Mouse (Mus musculus): ENCODE measurements at regions not wholly inside any gene's neighbourhood (a gene's known extent, or its start where the extent isn't known, plus 50 kb on each side); places are given as distances from the start of the nearest gene placed in this dataset.

GRCm38 (mm10) chr9:40611626-40612025 is 58.8 kb upstream of the Gm21915 start:
- no peaks in the 10 kb centered on the region for H3K36me3 ChIP-seq (ENCODE audit: control insufficient read depth, insufficient read depth, low read length)
- H3K4me3 ChIP-seq (ENCODE audit: low read depth, low read length) = no peak overlapping the region
- H3K27me3 ChIP-seq (replicated peaks; ENCODE audit: control insufficient read depth, insufficient read depth, low read length) = no peaks in the 10 kb centered on the region
- H3K4me2 ChIP-seq (ENCODE audit: low read length) = no peak overlapping the region
- no peak overlapping the region for H3K27ac ChIP-seq (ENCODE audit: low read depth)
- 0 out of 2 replicates have a peak, but pooled peaks cover 4% of the 10 kb centered on the region for H3K9me3 ChIP-seq (ENCODE audit: control insufficient read depth, low read length)
- WGBS = 73% methylated on average over 3 of the region's 3 CpGs
- ATAC-seq (replicated peaks; ENCODE audit: low FRiP score, low TSS enrichment, low read depth) = no peak
- H3K9ac ChIP-seq (ENCODE audit: low read length) = no peak overlapping the region
- DNase-seq (ENCODE audit: low spot score) = no peak
- H3K4me1 ChIP-seq (replicated peaks; ENCODE audit: control insufficient read depth, insufficient read depth, low read length) = peaks cover 1% of the 10 kb centered on the region; the same call in 1 of the 2 replicates

- Histone ChIP-seq H3K36me3 (ENCODE audit: control insufficient read depth, insufficient read depth, low read length) (no peaks in the 10 kb centered on the region), H3K4me2 (ENCODE audit: low read length) (no peak overlapping the region), H3K4me3 (ENCODE audit: low read depth, low read length) (no peak overlapping the region), H3K27me3 (replicated peaks; ENCODE audit: control insufficient read depth, insufficient read depth, low read length) (no peaks in the 10 kb centered on the region), H3K9me3 (ENCODE audit: control insufficient read depth, low read length) (0 out of 2 replicates have a peak, but pooled peaks cover 4% of the 10 kb centered on the region), H3K9ac (ENCODE audit: low read length) (no peak overlapping the region), H3K27ac (ENCODE audit: low read depth) (no peak overlapping the region), H3K4me1 (replicated peaks; ENCODE audit: control insufficient read depth, insufficient read depth, low read length) (no peaks in the 10 kb centered on the region)
- 88% methylated on average over 14 of the region's 14 CpGs for WGBS
- no peak for ATAC-seq (replicated peaks; ENCODE audit: low FRiP score, low TSS enrichment, low read depth)
- no peak for DNase-seq (ENCODE audit: low spot score)
Measured at GRCm38 (mm10) chr9:40608596-40608995, 61.8 kb upstream of the Gm21915 start.

GRCm38 (mm10) chr9:40607941-40608340 is 62.5 kb upstream of the Gm21915 start:
- H3K36me3 ChIP-seq (ENCODE audit: control insufficient read depth, insufficient read depth, low read length) = no peaks in the 10 kb centered on the region
- 91% methylated on average over 18 of the region's 18 CpGs for WGBS
- DNase-seq (ENCODE audit: low spot score) (no peak), ATAC-seq (replicated peaks; ENCODE audit: low FRiP score, low TSS enrichment, low read depth) (no peak)
- no peak overlapping the region for H3K9ac ChIP-seq (ENCODE audit: low read length)
- no peaks in the 10 kb centered on the region for H3K4me1 ChIP-seq (replicated peaks; ENCODE audit: control insufficient read depth, insufficient read depth, low read length)
- H3K9me3 ChIP-seq (ENCODE audit: control insufficient read depth, low read length) = 0 out of 2 replicates have a peak, but pooled peaks cover 4% of the 10 kb centered on the region
- no peaks in the 10 kb centered on the region for H3K27me3 ChIP-seq (replicated peaks; ENCODE audit: control insufficient read depth, insufficient read depth, low read length)
- H3K4me3 ChIP-seq (ENCODE audit: low read depth, low read length) = no peak overlapping the region
- no peak overlapping the region for H3K4me2 ChIP-seq (ENCODE audit: low read length)
- H3K27ac ChIP-seq (ENCODE audit: low read depth) = no peak overlapping the region

- DNase-seq (ENCODE audit: low spot score) = no peak
- H3K9me3 ChIP-seq (ENCODE audit: control insufficient read depth, low read length) = no peaks in the 10 kb centered on the region
- H3K4me1 ChIP-seq (replicated peaks; ENCODE audit: control insufficient read depth, insufficient read depth, low read length) = no peaks in the 10 kb centered on the region
- 63% methylated on average over 1 of the region's 1 CpGs for WGBS
- H3K4me2 ChIP-seq (ENCODE audit: low read length) = no peak overlapping the region
- H3K36me3 ChIP-seq (ENCODE audit: control insufficient read depth, insufficient read depth, low read length) = no peaks in the 10 kb centered on the region
- H3K9ac ChIP-seq (ENCODE audit: low read length) = no peak overlapping the region
- H3K4me3 ChIP-seq (ENCODE audit: low read depth, low read length) = no peak overlapping the region
- H3K27me3 ChIP-seq (replicated peaks; ENCODE audit: control insufficient read depth, insufficient read depth, low read length) = no peaks in the 10 kb centered on the region
- no peak for ATAC-seq (replicated peaks; ENCODE audit: low FRiP score, low TSS enrichment, low read depth)
- H3K27ac ChIP-seq (ENCODE audit: low read depth) = no peak overlapping the region
Measured at GRCm38 (mm10) chr9:40603521-40603920, 66.9 kb upstream of the Gm21915 start.

GRCm38 (mm10) chr9:40598431-40598831 is 67.2 kb upstream of the Gramd1b start:
- Histone ChIP-seq H3K4me2 (ENCODE audit: low read length) (no peak overlapping the region), H3K9ac (ENCODE audit: low read length) (no peak overlapping the region), H3K27ac (ENCODE audit: low read depth) (no peak overlapping the region), H3K9me3 (ENCODE audit: control insufficient read depth, low read length) (no peaks in the 10 kb centered on the region), H3K27me3 (replicated peaks; ENCODE audit: control insufficient read depth, insufficient read depth, low read length) (no peaks in the 10 kb centered on the region), H3K36me3 (ENCODE audit: control insufficient read depth, insufficient read depth, low read length) (no peaks in the 10 kb centered on the region), H3K4me3 (ENCODE audit: low read depth, low read length) (no peak overlapping the region), H3K4me1 (replicated peaks; ENCODE audit: control insufficient read depth, insufficient read depth, low read length) (no peaks in the 10 kb centered on the region)
- no peak for DNase-seq (ENCODE audit: low spot score)
- WGBS = 73% methylated on average over 7 of the region's 7 CpGs
- no peak for ATAC-seq (replicated peaks; ENCODE audit: low FRiP score, low TSS enrichment, low read depth)

GRCm38 (mm10) chr9:40587421-40587820 is 56.2 kb upstream of the Gramd1b start:
- WGBS = 93% methylated on average over 2 of the region's 2 CpGs
- DNase-seq (ENCODE audit: low spot score) (no peak), ATAC-seq (replicated peaks; ENCODE audit: low FRiP score, low TSS enrichment, low read depth) (no peak)
- H3K4me2 ChIP-seq (ENCODE audit: low read length) = no peak overlapping the region
- no peaks in the 10 kb centered on the region for H3K36me3 ChIP-seq (ENCODE audit: control insufficient read depth, insufficient read depth, low read length)
- no peak overlapping the region for H3K27ac ChIP-seq (ENCODE audit: low read depth)
- H3K9me3 ChIP-seq (ENCODE audit: control insufficient read depth, low read length) = no peaks in the 10 kb centered on the region
- H3K4me1 ChIP-seq (replicated peaks; ENCODE audit: control insufficient read depth, insufficient read depth, low read length) = no peaks in the 10 kb centered on the region
- H3K9ac ChIP-seq (ENCODE audit: low read length) = no peak overlapping the region
- H3K27me3 ChIP-seq (replicated peaks; ENCODE audit: control insufficient read depth, insufficient read depth, low read length) = no peaks in the 10 kb centered on the region
- H3K4me3 ChIP-seq (ENCODE audit: low read depth, low read length) = no peak overlapping the region

GRCm38 (mm10) chr9:40586581-40586980 is 55.4 kb upstream of the Gramd1b start:
- Histone ChIP-seq H3K4me3 (ENCODE audit: low read depth, low read length) (no peak overlapping the region), H3K27ac (ENCODE audit: low read depth) (no peak overlapping the region), H3K36me3 (ENCODE audit: control insufficient read depth, insufficient read depth, low read length) (no peaks in the 10 kb centered on the region), H3K4me2 (ENCODE audit: low read length) (no peak overlapping the region), H3K4me1 (replicated peaks; ENCODE audit: control insufficient read depth, insufficient read depth, low read length) (no peaks in the 10 kb centered on the region), H3K9ac (ENCODE audit: low read length) (no peak overlapping the region), H3K9me3 (ENCODE audit: control insufficient read depth, low read length) (no peaks in the 10 kb centered on the region), H3K27me3 (replicated peaks; ENCODE audit: control insufficient read depth, insufficient read depth, low read length) (no peaks in the 10 kb centered on the region)
- ATAC-seq (replicated peaks; ENCODE audit: low FRiP score, low TSS enrichment, low read depth) = no peak
- no peak for DNase-seq (ENCODE audit: low spot score)
- WGBS = 78% methylated on average over 7 of the region's 7 CpGs

GRCm38 (mm10) chr9:40583554-40583953 is 52.4 kb upstream of the Gramd1b start:
- no peaks in the 10 kb centered on the region for H3K27me3 ChIP-seq (replicated peaks; ENCODE audit: control insufficient read depth, insufficient read depth, low read length)
- no peaks in the 10 kb centered on the region for H3K9me3 ChIP-seq (ENCODE audit: control insufficient read depth, low read length)
- H3K27ac ChIP-seq (ENCODE audit: low read depth) = no peak overlapping the region
- no peaks in the 10 kb centered on the region for H3K36me3 ChIP-seq (ENCODE audit: control insufficient read depth, insufficient read depth, low read length)
- H3K4me1 ChIP-seq (replicated peaks; ENCODE audit: control insufficient read depth, insufficient read depth, low read length) = no peaks in the 10 kb centered on the region
- no peak overlapping the region for H3K9ac ChIP-seq (ENCODE audit: low read length)
- H3K4me3 ChIP-seq (ENCODE audit: low read depth, low read length) = no peak overlapping the region
- ATAC-seq (replicated peaks; ENCODE audit: low FRiP score, low TSS enrichment, low read depth) (no peak), DNase-seq (ENCODE audit: low spot score) (peak; percentile 82)
- 50% methylated on average over 11 of the region's 11 CpGs for WGBS
- no peak overlapping the region for H3K4me2 ChIP-seq (ENCODE audit: low read length)

- Histone ChIP-seq H3K27me3 (replicated peaks; ENCODE audit: control insufficient read depth, insufficient read depth, low read length) (no peaks in the 10 kb centered on the region), H3K4me3 (ENCODE audit: low read depth, low read length) (no peak overlapping the region), H3K4me2 (ENCODE audit: low read length) (no peak overlapping the region), H3K36me3 (ENCODE audit: control insufficient read depth, insufficient read depth, low read length) (no peaks in the 10 kb centered on the region), H3K4me1 (replicated peaks; ENCODE audit: control insufficient read depth, insufficient read depth, low read length) (no peaks in the 10 kb centered on the region), H3K27ac (ENCODE audit: low read depth) (no peak overlapping the region), H3K9me3 (ENCODE audit: control insufficient read depth, low read length) (no peaks in the 10 kb centered on the region), H3K9ac (ENCODE audit: low read length) (no peak overlapping the region)
- 79% methylated on average over 2 of the region's 2 CpGs for WGBS
- ATAC-seq (replicated peaks; ENCODE audit: low FRiP score, low TSS enrichment, low read depth) (no peak), DNase-seq (ENCODE audit: low spot score) (no peak)
Measured at GRCm38 (mm10) chr9:40581854-40582253, 50.7 kb upstream of the Gramd1b start.
